Mouse (Mus musculus) liver, postnatal 0 days (tissue): ENCODE data around the gene Olfr535.

Experiments
- CTCF ChIP-seq: sonication (generic); IDR thresholded peaks from 2 replicates; pipeline ENCODE4 v1.5.1; 2016; ENCODE audit warnings: antibody characterized with exemption, low read depth
- EP300 ChIP-seq: IDR thresholded peaks from 2 replicates; pipeline ENCODE4 v1.6.1; 2016; ENCODE audit warnings: antibody characterized with exemption, low read depth, mild to moderate bottlenecking

DNA sequence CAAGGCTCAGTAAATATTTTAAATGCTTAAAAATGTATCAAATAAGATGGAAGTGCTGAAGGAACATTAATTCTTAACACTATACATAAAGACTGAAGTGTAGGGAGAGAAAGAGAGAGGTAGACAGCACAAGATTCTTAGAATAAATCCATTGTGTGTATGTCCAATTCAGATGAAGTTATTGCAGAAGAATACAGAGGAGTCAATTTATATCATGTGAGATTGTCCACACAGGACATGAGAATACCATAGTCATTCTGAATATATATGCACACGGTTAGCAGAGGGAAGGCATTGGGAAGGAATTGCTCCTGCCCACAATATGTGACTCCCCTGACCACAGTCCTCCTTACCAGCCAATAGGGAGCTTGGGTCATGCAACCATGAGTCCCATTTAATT is at the start of gene Olfr535:
- no peak for TF ChIP-seq CTCF
- no peak for TF ChIP-seq EP300
